Mouse (Mus musculus) myocyte (in vitro differentiated cells): ENCODE data around the gene Rab27a. TPM values are rescaled to one million over a fixed set of nuclear protein-coding genes. Genes with fewer than 3 reads are reported as not detected.

Source experiments
- H3K27me3 ChIP-seq: one replicate; pipeline ENCODE4 v1.6.1; 2011; ENCODE audit not compliant: control insufficient read depth, insufficient read depth, insufficient read length
- H3K36me3 ChIP-seq: one replicate; pipeline ENCODE4 v1.6.1; 2011; ENCODE audit not compliant: control insufficient read depth, insufficient read depth
- H3K4me2 ChIP-seq: one replicate; pipeline ENCODE4 v1.6.1; 2011; ENCODE audit warnings: low read depth, control low read depth
- H3K4me3 ChIP-seq: one replicate; pipeline ENCODE4 v1.5.1; 2011; ENCODE audit warnings: mild to moderate bottlenecking, control low read depth, moderate library complexity
- H3K79me2 ChIP-seq: one replicate; pipeline ENCODE4 v1.6.1; 2011; ENCODE audit not compliant: control insufficient read depth, insufficient read depth
- H3ac ChIP-seq: one replicate; pipeline ENCODE4 v1.6.1; 2011; ENCODE audit not compliant: control insufficient read depth, insufficient read length
- CEBPB ChIP-seq: IDR thresholded peaks from 2 replicates; pipeline ENCODE4 v1.6.1; 2011; ENCODE audit warnings: mild to moderate bottlenecking, moderate library complexity; ENCODE audit not compliant: poor library complexity, insufficient read depth, severe bottlenecking
- E2F4 ChIP-seq: IDR thresholded peaks from one replicate; pipeline ENCODE4 v1.6.1; 2011; ENCODE audit warnings: mild to moderate bottlenecking, control low read depth, moderate library complexity; ENCODE audit not compliant: insufficient read depth
- MAX ChIP-seq: IDR thresholded peaks from one replicate; pipeline ENCODE4 v1.6.1; 2011; ENCODE audit warnings: low read depth, mild to moderate bottlenecking, control low read depth
- MYOD1 ChIP-seq, 3 experiments: IDR thresholded peaks; one replicate each; pipeline ENCODE4 v1.6.1; 2011; ENCODE audit warnings: control low read depth in 2 of 3, low read depth in 2 of 3, mild to moderate bottlenecking in 2 of 3, moderate library complexity in 1 of 3; ENCODE audit not compliant: insufficient read length in 2 of 3, control insufficient read depth in 1 of 3
- MYOG ChIP-seq, 3 experiments: IDR thresholded peaks; one replicate each; pipeline ENCODE4 v1.6.1; 2011; ENCODE audit warnings: control low read depth in 2 of 3, low read depth in 2 of 3, mild to moderate bottlenecking in 2 of 3; ENCODE audit not compliant: insufficient read length in 2 of 3, control insufficient read depth in 1 of 3, insufficient read depth in 1 of 3
- POLR2A ChIP-seq: IDR thresholded peaks from one replicate; pipeline ENCODE4 v1.6.1; 2011; ENCODE audit warnings: low read depth, mild to moderate bottlenecking, control low read depth, moderate library complexity; ENCODE audit not compliant: insufficient read length
- POLR2AphosphoS2 ChIP-seq: IDR thresholded peaks from one replicate; pipeline ENCODE4 v1.6.1; 2011; ENCODE audit warnings: low read depth, control low read depth; ENCODE audit not compliant: insufficient read length
- REST ChIP-seq: IDR thresholded peaks from one replicate; pipeline ENCODE4 v1.6.1; 2011; ENCODE audit warnings: mild to moderate bottlenecking, control low read depth, moderate library complexity; ENCODE audit not compliant: insufficient read depth, insufficient read length
- SRF ChIP-seq: IDR thresholded peaks from one replicate; pipeline ENCODE4 v1.6.1; 2011; ENCODE audit warnings: low read depth; ENCODE audit not compliant: control insufficient read depth, insufficient read length
- TCF12 ChIP-seq: IDR thresholded peaks from one replicate; pipeline ENCODE4 v1.6.1; 2011; ENCODE audit warnings: mild to moderate bottlenecking, control low read depth; ENCODE audit not compliant: poor library complexity, insufficient read depth, severe bottlenecking
- TCF3 ChIP-seq: IDR thresholded peaks from one replicate; pipeline ENCODE4 v1.6.1; 2011; ENCODE audit warnings: low read depth, control low read depth; ENCODE audit not compliant: insufficient read length
- USF1 ChIP-seq: IDR thresholded peaks from one replicate; pipeline ENCODE4 v1.6.1; 2011; ENCODE audit warnings: low read depth, mild to moderate bottlenecking, control low read depth, moderate library complexity
- polyA plus RNA-seq: library from polyadenylated mRNA; unstranded; fragments of >200 nt; fragmentation: generic; extraction: Trizol; gene quantifications from one replicate; pipeline ENCODE4 v1.2.1, GENCODE M21; 2012; ENCODE audit warnings: missing spikeins

Rab27a gene
- polyA plus RNA-seq, 1 experiment, result 0.10 TPM

- TF ChIP-seq MYOD1 (IDR thresholded peaks at IDR 0.05; ENCODE audit: control insufficient read depth in 1 of 3, insufficient read length in 2 of 3, low read depth in 2 of 3) (no peak), POLR2A (no peak), CEBPB (no peak), USF1 (no peak)
- Histone ChIP-seq H3K4me3 (no peak overlapping the region), H3ac (no peak overlapping the region), H3K4me2 (no peak overlapping the region), H3K79me2 (no peaks in the 10 kb centered on the region), H3K27me3 (no peaks in the 10 kb centered on the region), H3K36me3 (no peaks in the 10 kb centered on the region)
These were observed 42.5 kb upstream of the Rab27a start for GRCm38 (mm10) chr9:73002177-73002576.

GRCm38 (mm10) chr9:73004076-73004475, 40.6 kb upstream of the Rab27a start:
- H3K4me2 ChIP-seq, result no peak overlapping the region
- H3ac ChIP-seq, result no peak overlapping the region
- H3K27me3 ChIP-seq, result no peaks in the 10 kb centered on the region
- no peaks in the 10 kb centered on the region for H3K79me2 ChIP-seq
- TF ChIP-seq TCF12 (no peak), POLR2AphosphoS2 (no peak), USF1 (no peak), MYOD1 (IDR thresholded peaks at IDR 0.05; ENCODE audit: control insufficient read depth in 1 of 3, insufficient read length in 2 of 3, low read depth in 2 of 3) (no peak), MAX (no peak), TCF3 (no peak), SRF (no peak), E2F4 (no peak), REST (no peak), CEBPB (no peak), POLR2A (no peak), MYOG (IDR thresholded peaks at IDR 0.05; ENCODE audit: control insufficient read depth in 1 of 3, insufficient read depth in 1 of 3, insufficient read length in 2 of 3, low read depth in 2 of 3) (no peak)
- H3K36me3 ChIP-seq, result no peaks in the 10 kb centered on the region
- no peak overlapping the region for H3K4me3 ChIP-seq

GRCm38 (mm10) chr9:73005106-73005505, 39.5 kb upstream of the Rab27a start:
- Histone ChIP-seq H3ac (no peak overlapping the region), H3K4me2 (no peak overlapping the region), H3K27me3 (no peaks in the 10 kb centered on the region), H3K36me3 (no peaks in the 10 kb centered on the region), H3K79me2 (no peaks in the 10 kb centered on the region), H3K4me3 (no peak overlapping the region)
- TF ChIP-seq SRF (no peak), USF1 (no peak), REST (no peak), TCF12 (no peak), POLR2A (no peak)

GRCm38 (mm10) chr9:73006175-73006574, 38.5 kb upstream of the Rab27a start:
- H3K4me2 ChIP-seq, result no peak overlapping the region
- no peak overlapping the region for H3ac ChIP-seq
- TF ChIP-seq E2F4 (no peak), SRF (no peak), MYOG (IDR thresholded peaks at IDR 0.05; ENCODE audit: control insufficient read depth in 1 of 3, insufficient read depth in 1 of 3, insufficient read length in 2 of 3, low read depth in 2 of 3) (no peak), MYOD1 (IDR thresholded peaks at IDR 0.05; ENCODE audit: control insufficient read depth in 1 of 3, insufficient read length in 2 of 3, low read depth in 2 of 3) (no peak), POLR2A (no peak), USF1 (no peak), REST (no peak), MAX (no peak)
- H3K79me2 ChIP-seq, result no peaks in the 10 kb centered on the region
- H3K27me3 ChIP-seq, result no peaks in the 10 kb centered on the region
- no peak overlapping the region for H3K4me3 ChIP-seq
- H3K36me3 ChIP-seq, result peaks cover 4% of the 10 kb centered on the region

- H3ac ChIP-seq, result no peak overlapping the region
- no peaks in the 10 kb centered on the region for H3K27me3 ChIP-seq
- TF ChIP-seq TCF12 (no peak), TCF3 (no peak), MAX (no peak), CEBPB (no peak), REST (no peak), E2F4 (no peak), MYOG (IDR thresholded peaks at IDR 0.05; ENCODE audit: control insufficient read depth in 1 of 3, insufficient read depth in 1 of 3, insufficient read length in 2 of 3, low read depth in 2 of 3) (no peak), SRF (no peak)
- H3K4me3 ChIP-seq, result no peak overlapping the region
- H3K4me2 ChIP-seq, result no peak overlapping the region
- H3K79me2 ChIP-seq, result no peaks in the 10 kb centered on the region
- peaks cover 4% of the 10 kb centered on the region for H3K36me3 ChIP-seq
These were observed 36.3 kb upstream of the Rab27a start for GRCm38 (mm10) chr9:73008384-73008783.
